Mouse (Mus musculus) limb, embryonic 12.5 days (tissue): ENCODE data around the gene Rab3gap2. TPM values are rescaled to one million over a fixed set of nuclear protein-coding genes. Genes with fewer than 3 reads are reported as not detected.

Experiments
- ATAC-seq: fragments of 200-750 bp; cut with Nextera tagmentation; 2 replicates; pipeline ENCODE4 v1.8.0; 2017; ENCODE audit warnings: low read depth, moderate TSS enrichment; ENCODE audit not compliant: insufficient number of reproducible peaks, insufficient read depth, low FRiP score, low TSS enrichment
- H3K27ac ChIP-seq: fragments of 300-500 bp; sonication (generic); 2 replicates; pipeline ENCODE4 v1.5.1; 2016; ENCODE audit warnings: mild to moderate bottlenecking, moderate library complexity
- H3K27me3 ChIP-seq: fragments of 300-500 bp; sonication (generic); 2 replicates; pipeline ENCODE4 v1.6.1; 2016; ENCODE audit warnings: mild to moderate bottlenecking, moderate library complexity
- H3K36me3 ChIP-seq: fragments of 300-500 bp; sonication (generic); 2 replicates; pipeline ENCODE4 v1.6.1; 2016; ENCODE audit warnings: mild to moderate bottlenecking, moderate library complexity
- H3K4me1 ChIP-seq: fragments of 300-500 bp; sonication (generic); replicated peaks from 2 replicates; pipeline ENCODE4 v1.6.1; 2016
- H3K4me2 ChIP-seq: fragments of 300-500 bp; sonication (generic); 2 replicates; pipeline ENCODE4 v1.6.1; 2016; ENCODE audit warnings: mild to moderate bottlenecking, moderate library complexity
- H3K4me3 ChIP-seq: fragments of 300-500 bp; sonication (generic); replicated peaks from 2 replicates; pipeline ENCODE4 v1.5.1; 2016; ENCODE audit warnings: mild to moderate bottlenecking
- H3K9ac ChIP-seq: fragments of 300-500 bp; sonication (generic); replicated peaks from 2 replicates; pipeline ENCODE4 v1.6.1; 2016; ENCODE audit warnings: mild to moderate bottlenecking, moderate library complexity
- H3K9me3 ChIP-seq: fragments of 300-500 bp; sonication (generic); 2 replicates; pipeline ENCODE4 v1.6.1; 2016; ENCODE audit warnings: mild to moderate bottlenecking, moderate library complexity
- WGBS: fragments of 180-500 bp; shearing (Covaris S2); methylation state at CpG from one replicate; pipeline ENCODE4 v1.1.7; 2016; 5-methylcytosine and 5-hydroxymethylcytosine counted together
- polyA plus RNA-seq: library from polyadenylated mRNA; unstranded; fragments of >200 nt; fragmentation: Nextera tagmentation; extraction: Ambion mirVana; gene quantifications from 2 replicates; pipeline ENCODE4 v1.2.1, GENCODE M21; 2016

The Rab3gap2 gene
- polyA plus RNA-seq, 1 experiment from 2014 or later, result 24.6 TPM

- H3K4me3 ChIP-seq, result no peak overlapping the region
- H3K36me3 ChIP-seq, result no peaks in the 10 kb centered on the region
- WGBS, result 80% methylated on average over 2 of the region's 2 CpGs
- no peaks in the 10 kb centered on the region for H3K9me3 ChIP-seq
- no peak overlapping the region for H3K4me2 ChIP-seq
- ATAC-seq, result no peak
- H3K27ac ChIP-seq, result no peak overlapping the region
- H3K4me1 ChIP-seq, result peaks cover 15% of the 10 kb centered on the region
- no peaks in the 10 kb centered on the region for H3K27me3 ChIP-seq
- no peak overlapping the region for H3K9ac ChIP-seq
Measured at GRCm38 (mm10) chr1:185201994-185202393, 1.9 kb upstream of the Rab3gap2 start.

GRCm38 (mm10) chr1:185203196-185203908, 565 bp upstream of the Rab3gap2 start:
- Histone ChIP-seq H3K4me2 (peak overlapping the region; percentile 92), H3K4me3 (peak overlapping the region; percentile 86), H3K27me3 (no peaks in the 10 kb centered on the region), H3K9ac (peak overlapping the region; percentile 56), H3K4me1 (peaks cover 15% of the 10 kb centered on the region), H3K36me3 (no peaks in the 10 kb centered on the region), H3K9me3 (no peaks in the 10 kb centered on the region), H3K27ac (peak overlapping the region; percentile 75)
- 7% methylated on average over 23 of the region's 23 CpGs for WGBS
- ATAC-seq, result peak; percentile 16; the same call in 1 of the 2 replicates

- H3K36me3 ChIP-seq, result no peaks in the 10 kb centered on the region
- no peaks in the 10 kb centered on the region for H3K27me3 ChIP-seq
Measured at GRCm38 (mm10) chr1:185205090-185205489, 1.2 kb downstream of the Rab3gap2 start.

GRCm38 (mm10) chr1:185207851-185208595, 4.1 kb downstream of the Rab3gap2 start:
- Histone ChIP-seq H3K4me2 (no peak overlapping the region), H3K9me3 (no peaks in the 10 kb centered on the region), H3K36me3 (no peaks in the 10 kb centered on the region), H3K4me1 (peaks cover 29% of the 10 kb centered on the region), H3K27me3 (no peaks in the 10 kb centered on the region), H3K4me3 (no peak overlapping the region), H3K27ac (no peak overlapping the region), H3K9ac (no peak overlapping the region)
- 91% methylated on average over 13 of the region's 13 CpGs for WGBS
- no peak for ATAC-seq

More at GRCm38 (mm10) chr1:185205090-185205489, 1.2 kb downstream of the Rab3gap2 start:
- WGBS, result 77% methylated on average over 8 of the region's 8 CpGs
- H3K4me2 ChIP-seq, result peak overlapping the region; percentile 92
- ATAC-seq, result no peak
- no peak overlapping the region for H3K9ac ChIP-seq
- H3K4me1 ChIP-seq, result peaks cover 26% of the 10 kb centered on the region
- no peak overlapping the region for H3K27ac ChIP-seq
- H3K4me3 ChIP-seq, result peak overlapping the region; percentile 86
- no peaks in the 10 kb centered on the region for H3K9me3 ChIP-seq

GRCm38 (mm10) chr1:185208766-185209165, 4.8 kb downstream of the Rab3gap2 start:
- Histone ChIP-seq H3K4me2 (no peak overlapping the region), H3K27ac (no peak overlapping the region), H3K4me1 (peaks cover 29% of the 10 kb centered on the region), H3K27me3 (no peaks in the 10 kb centered on the region), H3K4me3 (no peak overlapping the region), H3K9me3 (no peaks in the 10 kb centered on the region), H3K36me3 (no peaks in the 10 kb centered on the region), H3K9ac (no peak overlapping the region)
- ATAC-seq, result no peak
- WGBS, result 89% methylated on average over 8 of the region's 8 CpGs

- peak; percentile 81; the same call in 1 of the 2 replicates for ATAC-seq
- 19% methylated on average over 8 of the region's 8 CpGs for WGBS
- Histone ChIP-seq H3K4me1 (peaks cover 25% of the 10 kb centered on the region), H3K9ac (no peak overlapping the region), H3K27me3 (no peaks in the 10 kb centered on the region), H3K4me3 (no peak overlapping the region), H3K9me3 (no peaks in the 10 kb centered on the region), H3K27ac (peak overlapping the region; percentile 68), H3K36me3 (peaks cover 6% of the 10 kb centered on the region), H3K4me2 (peak overlapping the region; percentile 30)
Measured at GRCm38 (mm10) chr1:185209641-185210176, 5.8 kb downstream of the Rab3gap2 start.

GRCm38 (mm10) chr1:185216360-185216759, 12.4 kb downstream of the Rab3gap2 start:
- Histone ChIP-seq H3K9ac (no peak overlapping the region), H3K4me3 (no peak overlapping the region), H3K27me3 (no peaks in the 10 kb centered on the region), H3K4me2 (peak overlapping the region; percentile 13; the same call in 1 of the 2 replicates), H3K9me3 (no peaks in the 10 kb centered on the region), H3K36me3 (peaks cover 6% of the 10 kb centered on the region), H3K4me1 (peaks cover 27% of the 10 kb centered on the region), H3K27ac (no peak overlapping the region)
- 3% methylated on average over 5 of the region's 5 CpGs for WGBS
- ATAC-seq, result peak; percentile 89

- peaks cover 27% of the 10 kb centered on the region for H3K4me1 ChIP-seq
- no peak overlapping the region for H3K4me3 ChIP-seq
- H3K36me3 ChIP-seq, result peaks cover 7% of the 10 kb centered on the region
- H3K27ac ChIP-seq, result peak overlapping the region; percentile 35; the same call in 1 of the 2 replicates
- no peak for ATAC-seq
- H3K9ac ChIP-seq, result no peak overlapping the region
- 17% methylated on average over 2 of the region's 2 CpGs for WGBS
- no peaks in the 10 kb centered on the region for H3K9me3 ChIP-seq
- H3K4me2 ChIP-seq, result no peak overlapping the region
- no peaks in the 10 kb centered on the region for H3K27me3 ChIP-seq
Measured at GRCm38 (mm10) chr1:185216762-185217161, 12.8 kb downstream of the Rab3gap2 start.

GRCm38 (mm10) chr1:185217966-185218365, 14.0 kb downstream of the Rab3gap2 start:
- WGBS, result 72% methylated on average over 5 of the region's 5 CpGs
- Histone ChIP-seq H3K36me3 (peaks cover 19% of the 10 kb centered on the region), H3K4me3 (no peak overlapping the region), H3K27ac (no peak overlapping the region), H3K4me1 (peaks cover 27% of the 10 kb centered on the region), H3K27me3 (no peaks in the 10 kb centered on the region), H3K9me3 (no peaks in the 10 kb centered on the region), H3K4me2 (no peak overlapping the region), H3K9ac (no peak overlapping the region)
- ATAC-seq, result no peak

- H3K9me3 ChIP-seq, result no peaks in the 10 kb centered on the region
- no peak overlapping the region for H3K4me2 ChIP-seq
- whole genome bisulfite sequencing, result 90% methylated on average over 6 of the region's 6 CpGs
- no peak overlapping the region for H3K9ac ChIP-seq
- H3K27ac ChIP-seq, result no peak overlapping the region
- peaks cover 11% of the 10 kb centered on the region for H3K4me1 ChIP-seq
- H3K27me3 ChIP-seq, result no peaks in the 10 kb centered on the region
- H3K36me3 ChIP-seq, result peaks cover 39% of the 10 kb centered on the region
- H3K4me3 ChIP-seq, result no peak overlapping the region
- no peak for ATAC-seq
Measured at GRCm38 (mm10) chr1:185226889-185227288, 23.0 kb downstream of the Rab3gap2 start.

GRCm38 (mm10) chr1:185227766-185228165, 23.8 kb downstream of the Rab3gap2 start:
- Histone ChIP-seq H3K9ac (no peak overlapping the region), H3K36me3 (peaks cover 30% of the 10 kb centered on the region), H3K27me3 (no peaks in the 10 kb centered on the region), H3K4me3 (no peak overlapping the region), H3K4me2 (no peak overlapping the region), H3K9me3 (no peaks in the 10 kb centered on the region), H3K4me1 (peaks cover 11% of the 10 kb centered on the region), H3K27ac (no peak overlapping the region)
- 86% methylated on average over 7 of the region's 7 CpGs for WGBS
- ATAC-seq, result no peak
